Mouse (Mus musculus): ENCODE results near the gene Tab1. TPM values are rescaled to one million over a fixed set of nuclear protein-coding genes. Genes with fewer than 3 reads are reported as not detected.

The Tab1 gene
- polyA plus RNA-seq, 1 experiment from 2014 or later, result 21.6 TPM

DNA sequence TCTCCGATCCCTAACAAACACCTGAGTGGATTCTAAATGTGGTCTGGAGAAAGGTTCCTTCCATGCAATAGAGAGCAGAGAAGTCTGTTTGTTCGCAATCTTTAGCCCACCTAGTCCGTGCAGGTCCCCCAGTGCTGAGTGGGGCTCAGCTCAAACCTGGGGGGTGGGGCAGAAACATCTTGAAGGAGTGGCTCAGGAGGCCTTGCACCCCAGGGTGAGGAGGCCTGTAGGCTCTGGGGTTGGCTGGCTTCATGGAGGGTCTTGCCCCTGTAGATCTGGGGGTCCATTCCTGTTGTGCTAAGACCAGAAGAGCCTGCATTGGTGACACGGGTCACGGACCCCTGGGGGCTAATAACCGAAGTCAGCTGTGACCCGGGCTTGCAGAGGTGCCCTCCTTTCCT, 40.9 kb upstream of the Tab1 start:
- 15% methylated on average over 7 of the region's 7 CpGs for WGBS
- Histone ChIP-seq H3K4me2 (replicated peaks; ENCODE audit: low read depth, low read length) (peak overlapping the region; percentile 95), H3K36me3 (ENCODE audit: control insufficient read depth, insufficient read depth, low read length) (no peaks in the 10 kb centered on the region), H3K4me1 (replicated peaks; ENCODE audit: control insufficient read depth, insufficient read depth, low read length) (peaks cover 6% of the 10 kb centered on the region; the same call in 1 of the 2 replicates), H3K27me3 (ENCODE audit: control insufficient read depth, insufficient read depth, low read length) (peaks cover 19% of the 10 kb centered on the region), H3K27ac (ENCODE audit: low read depth, low read length) (no peak overlapping the region), H3K4me3 (ENCODE audit: low read depth, low read length) (peak overlapping the region; percentile 64), H3K9me3 (ENCODE audit: control insufficient read depth, low read length) (no peaks in the 10 kb centered on the region), H3K9ac (ENCODE audit: low read depth, low read length) (no peak overlapping the region)
- DNase-seq (ENCODE audit: low spot score) (peak; percentile 37), ATAC-seq (ENCODE audit: low FRiP score) (no peak)

DNA sequence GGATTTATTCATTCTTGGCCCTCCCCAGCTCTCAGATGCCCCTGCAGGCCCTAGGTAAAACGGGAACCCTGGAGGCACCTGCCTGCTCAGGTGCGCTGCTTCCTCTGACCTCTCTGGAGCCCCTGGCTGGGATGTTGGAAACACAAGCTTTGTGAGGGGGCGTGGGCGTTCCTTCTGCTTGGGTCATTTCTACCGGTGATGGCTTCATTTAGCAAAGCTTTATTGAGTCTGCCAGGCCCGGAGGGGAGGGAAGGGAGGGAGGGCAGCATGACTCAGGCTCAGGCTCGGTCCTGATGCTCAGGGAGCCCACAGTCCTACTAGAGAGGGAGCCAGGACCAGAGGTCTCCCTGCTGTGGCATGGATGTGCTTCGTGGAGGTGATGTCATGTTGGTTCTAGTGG, 40.3 kb upstream of the Tab1 start:
- peaks cover 8% of the 10 kb centered on the region; the same call in 1 of the 2 replicates for H3K4me1 ChIP-seq (replicated peaks; ENCODE audit: control insufficient read depth, insufficient read depth, low read length)

DNA sequence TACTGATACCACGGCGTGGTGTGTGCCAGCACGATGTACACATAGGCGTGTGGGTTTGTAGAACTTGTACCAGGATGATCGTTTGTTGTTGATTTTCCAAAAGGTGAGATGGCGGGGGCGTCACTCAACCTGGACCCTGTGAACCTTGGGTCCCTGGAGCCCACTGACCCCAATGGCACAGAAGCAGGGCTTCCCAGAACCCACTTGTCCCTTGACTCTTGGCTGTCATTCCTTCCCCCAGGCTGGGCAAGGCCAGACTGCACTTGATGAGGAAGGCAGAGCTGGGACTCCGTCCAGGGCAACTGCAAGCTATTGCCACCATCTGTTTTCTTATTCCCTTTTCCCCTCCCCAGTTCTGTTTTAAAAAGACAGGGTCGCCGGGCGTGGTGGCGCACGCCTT, 38.7 kb upstream of the Tab1 start:
- no peak overlapping the region for H3K4me3 ChIP-seq (ENCODE audit: low read depth, low read length)
- no peak overlapping the region for H3K9ac ChIP-seq (ENCODE audit: low read depth, low read length)

More for the DNA sequence above, 40.3 kb upstream of the Tab1 start:
- Histone ChIP-seq H3K27ac (ENCODE audit: low read depth, low read length) (no peak overlapping the region), H3K36me3 (ENCODE audit: control insufficient read depth, insufficient read depth, low read length) (no peaks in the 10 kb centered on the region), H3K9ac (ENCODE audit: low read depth, low read length) (no peak overlapping the region; the same call in 1 of the 2 replicates), H3K4me2 (replicated peaks; ENCODE audit: low read depth, low read length) (peak overlapping the region; percentile 95; the same call in 1 of the 2 replicates), H3K27me3 (ENCODE audit: control insufficient read depth, insufficient read depth, low read length) (peaks cover 19% of the 10 kb centered on the region), H3K9me3 (ENCODE audit: control insufficient read depth, low read length) (no peaks in the 10 kb centered on the region), H3K4me3 (ENCODE audit: low read depth, low read length) (peak overlapping the region; percentile 64; the same call in 1 of the 2 replicates)
- DNase-seq (ENCODE audit: low spot score) (no peak), ATAC-seq (ENCODE audit: low FRiP score) (no peak)
- 18% methylated on average over 8 of the region's 8 CpGs for WGBS

DNA sequence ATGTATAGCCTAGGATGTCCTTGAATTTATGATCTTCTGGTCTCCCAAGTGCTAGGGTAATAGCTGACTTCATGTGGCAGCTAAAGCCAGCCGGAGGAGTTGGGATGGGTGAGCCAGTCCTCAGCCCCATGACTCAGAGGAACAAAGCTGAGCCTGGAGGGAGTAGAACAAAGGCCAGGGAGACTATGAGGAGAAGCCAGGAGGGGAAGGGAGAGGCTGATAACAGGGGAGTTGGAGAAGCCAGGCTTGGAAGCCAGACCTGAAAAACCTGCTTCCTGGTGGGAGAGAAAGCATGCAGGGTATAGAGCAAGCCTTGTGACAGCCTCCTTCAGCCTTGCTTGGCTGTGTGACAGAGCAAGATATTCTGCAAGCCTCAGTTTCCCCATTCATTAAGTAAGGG, 37.3 kb upstream of the Tab1 start:
- H3K36me3 ChIP-seq (ENCODE audit: control insufficient read depth, insufficient read depth, low read length), result no peaks in the 10 kb centered on the region
- peaks cover 10% of the 10 kb centered on the region; the same call in 1 of the 2 replicates for H3K4me1 ChIP-seq (replicated peaks; ENCODE audit: control insufficient read depth, insufficient read depth, low read length)
- ATAC-seq (ENCODE audit: low FRiP score) (no peak), DNase-seq (ENCODE audit: low spot score) (no peak)
- H3K9ac ChIP-seq (ENCODE audit: low read depth, low read length), result no peak overlapping the region
- WGBS, result 70% methylated on average over 1 of the region's 1 CpGs
- peaks cover 19% of the 10 kb centered on the region for H3K27me3 ChIP-seq (ENCODE audit: control insufficient read depth, insufficient read depth, low read length)
- no peak overlapping the region for H3K4me2 ChIP-seq (replicated peaks; ENCODE audit: low read depth, low read length)
- H3K9me3 ChIP-seq (ENCODE audit: control insufficient read depth, low read length), result no peaks in the 10 kb centered on the region
- no peak overlapping the region for H3K27ac ChIP-seq (ENCODE audit: low read depth, low read length)
- H3K4me3 ChIP-seq (ENCODE audit: low read depth, low read length), result no peak overlapping the region

More for the DNA sequence above, 38.7 kb upstream of the Tab1 start:
- H3K27ac ChIP-seq (ENCODE audit: low read depth, low read length), result no peak overlapping the region
- H3K9me3 ChIP-seq (ENCODE audit: control insufficient read depth, low read length), result no peaks in the 10 kb centered on the region
- H3K27me3 ChIP-seq (ENCODE audit: control insufficient read depth, insufficient read depth, low read length), result peaks cover 19% of the 10 kb centered on the region
- DNase-seq (ENCODE audit: low spot score) (no peak), ATAC-seq (ENCODE audit: low FRiP score) (no peak)
- no peak overlapping the region for H3K4me2 ChIP-seq (replicated peaks; ENCODE audit: low read depth, low read length)
- WGBS, result 92% methylated on average over 13 of the region's 13 CpGs
- H3K36me3 ChIP-seq (ENCODE audit: control insufficient read depth, insufficient read depth, low read length), result no peaks in the 10 kb centered on the region
- peaks cover 10% of the 10 kb centered on the region; the same call in 1 of the 2 replicates for H3K4me1 ChIP-seq (replicated peaks; ENCODE audit: control insufficient read depth, insufficient read depth, low read length)

DNA sequence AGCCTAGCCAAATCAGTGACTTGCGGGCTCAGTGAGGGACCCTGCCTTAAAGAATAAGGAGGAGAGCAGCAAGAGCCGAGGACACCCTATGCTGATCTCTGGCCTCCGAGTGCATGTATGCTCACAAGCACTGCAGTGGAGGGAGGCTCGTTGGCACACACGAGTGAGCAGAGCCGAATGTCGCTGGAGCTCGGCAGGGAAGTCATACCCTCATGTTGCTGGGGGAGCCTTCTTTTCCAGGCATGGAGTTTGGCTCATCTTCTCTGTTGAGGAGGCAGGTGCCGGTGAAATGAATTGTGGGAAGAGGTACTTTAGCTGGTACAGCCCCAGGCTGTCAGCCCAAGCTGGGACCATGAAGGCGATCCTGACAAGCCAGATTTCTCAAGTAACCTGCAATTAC, 36.5 kb upstream of the Tab1 start:
- H3K9ac ChIP-seq (ENCODE audit: low read depth, low read length), result no peak overlapping the region
- no peak for ATAC-seq (ENCODE audit: low FRiP score)

DNA sequence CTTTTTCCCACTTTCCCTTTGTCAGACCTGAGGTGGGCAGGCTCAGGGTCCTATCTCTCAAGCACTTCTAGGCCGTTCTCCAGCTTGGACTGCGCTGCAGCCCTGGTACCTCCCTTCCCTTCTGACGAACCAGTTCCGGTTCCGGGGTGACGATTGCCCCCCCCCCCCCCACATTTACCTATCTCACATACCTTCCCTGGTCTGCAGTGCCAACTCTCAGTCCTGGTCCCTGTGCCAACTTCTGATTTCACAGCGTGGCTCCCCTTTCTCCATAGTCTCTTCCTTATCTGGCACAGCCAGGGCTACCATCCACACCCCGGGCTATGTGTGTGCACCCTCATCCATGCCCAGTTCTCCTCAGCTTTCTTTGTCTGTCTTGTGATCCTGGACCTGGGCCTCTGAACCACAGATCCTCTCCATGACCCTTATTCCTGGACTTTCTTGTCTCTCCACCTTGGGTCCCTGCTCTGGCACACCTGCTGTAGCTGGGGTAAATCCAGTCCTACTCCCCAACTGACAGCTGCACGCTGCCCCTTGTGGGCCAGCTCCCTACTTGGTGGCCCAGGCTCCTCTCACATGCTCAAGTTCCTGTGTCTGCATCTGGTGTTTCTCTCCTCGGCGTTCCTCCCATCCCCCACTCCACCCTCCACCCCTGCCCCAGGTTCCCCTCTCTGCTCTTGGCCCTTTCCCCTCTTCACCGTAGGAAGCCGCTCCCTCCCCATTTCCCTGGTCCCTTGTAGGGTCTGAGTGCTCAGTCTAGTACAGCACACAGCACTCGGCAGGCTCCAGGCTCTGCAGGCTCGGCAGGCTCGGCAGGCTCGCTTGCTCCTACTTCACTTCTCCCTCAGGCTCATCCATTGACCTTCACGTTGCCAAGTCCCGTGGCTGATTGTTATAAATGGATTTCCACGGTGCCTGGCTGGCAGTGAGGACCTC, 35.7 kb upstream of the Tab1 start:
- peaks cover 5% of the 10 kb centered on the region; the same call in 1 of the 2 replicates for H3K4me1 ChIP-seq (replicated peaks; ENCODE audit: control insufficient read depth, insufficient read depth, low read length)
- H3K27ac ChIP-seq (ENCODE audit: low read depth, low read length), result no peak overlapping the region
- no peaks in the 10 kb centered on the region for H3K36me3 ChIP-seq (ENCODE audit: control insufficient read depth, insufficient read depth, low read length)
- 25% methylated on average over 19 of the region's 20 CpGs for WGBS
- ATAC-seq (ENCODE audit: low FRiP score) (no peak), DNase-seq (ENCODE audit: low spot score) (peak; percentile 65)
- H3K27me3 ChIP-seq (ENCODE audit: control insufficient read depth, insufficient read depth, low read length), result peaks cover 7% of the 10 kb centered on the region
- peak overlapping the region; percentile 37; the same call in 1 of the 2 replicates for H3K9ac ChIP-seq (ENCODE audit: low read depth, low read length)
- H3K4me3 ChIP-seq (ENCODE audit: low read depth, low read length), result no peak overlapping the region
- no peaks in the 10 kb centered on the region for H3K9me3 ChIP-seq (ENCODE audit: control insufficient read depth, low read length)
- H3K4me2 ChIP-seq (replicated peaks; ENCODE audit: low read depth, low read length), result peak overlapping the region; percentile 20

More for the DNA sequence above, 36.5 kb upstream of the Tab1 start:
- H3K4me1 ChIP-seq (replicated peaks; ENCODE audit: control insufficient read depth, insufficient read depth, low read length), result peaks cover 10% of the 10 kb centered on the region; the same call in 1 of the 2 replicates
- H3K27ac ChIP-seq (ENCODE audit: low read depth, low read length), result no peak overlapping the region
- no peaks in the 10 kb centered on the region for H3K9me3 ChIP-seq (ENCODE audit: control insufficient read depth, low read length)
- no peak overlapping the region for H3K4me3 ChIP-seq (ENCODE audit: low read depth, low read length)
- no peak for DNase-seq (ENCODE audit: low spot score)
- no peak overlapping the region for H3K4me2 ChIP-seq (replicated peaks; ENCODE audit: low read depth, low read length)
- WGBS, result 63% methylated on average over 10 of the region's 10 CpGs
- peaks cover 16% of the 10 kb centered on the region for H3K27me3 ChIP-seq (ENCODE audit: control insufficient read depth, insufficient read depth, low read length)
- no peaks in the 10 kb centered on the region for H3K36me3 ChIP-seq (ENCODE audit: control insufficient read depth, insufficient read depth, low read length)

DNA sequence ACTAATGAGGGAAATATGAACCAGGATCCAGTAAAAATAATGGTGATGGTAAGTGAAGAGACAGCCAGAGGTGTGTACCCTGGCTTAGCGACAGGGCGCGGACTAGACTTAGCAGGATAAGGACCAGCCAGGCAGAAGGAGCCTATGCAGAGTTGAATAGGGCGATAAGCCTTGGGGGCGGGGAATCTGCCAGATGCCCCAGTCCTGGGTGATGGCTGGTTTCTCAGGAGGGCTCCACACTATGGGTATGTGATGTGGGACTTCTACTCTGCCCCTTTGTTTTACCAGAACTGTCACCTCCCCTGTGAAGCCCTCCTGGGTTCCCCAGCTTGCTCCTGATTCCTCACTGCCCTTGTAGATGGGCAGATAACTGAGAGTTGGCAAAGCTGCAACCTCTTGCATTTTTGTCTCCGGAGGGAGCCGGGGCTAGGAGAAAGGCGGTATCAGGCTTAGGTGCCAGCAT, 34.9 kb upstream of the Tab1 start:
- Histone ChIP-seq H3K4me3 (ENCODE audit: low read depth, low read length) (no peak overlapping the region), H3K36me3 (ENCODE audit: control insufficient read depth, insufficient read depth, low read length) (no peaks in the 10 kb centered on the region), H3K4me2 (replicated peaks; ENCODE audit: low read depth, low read length) (no peak overlapping the region), H3K9me3 (ENCODE audit: control insufficient read depth, low read length) (no peaks in the 10 kb centered on the region), H3K9ac (ENCODE audit: low read depth, low read length) (no peak overlapping the region), H3K4me1 (replicated peaks; ENCODE audit: control insufficient read depth, insufficient read depth, low read length) (peaks cover 5% of the 10 kb centered on the region; the same call in 1 of the 2 replicates), H3K27ac (ENCODE audit: low read depth, low read length) (no peak overlapping the region), H3K27me3 (ENCODE audit: control insufficient read depth, insufficient read depth, low read length) (no peaks in the 10 kb centered on the region; the same call in 1 of the 2 replicates)
- no peak for ATAC-seq (ENCODE audit: low FRiP score)
- WGBS, result 33% methylated on average over 8 of the region's 8 CpGs
- DNase-seq (ENCODE audit: low spot score), result no peak

DNA sequence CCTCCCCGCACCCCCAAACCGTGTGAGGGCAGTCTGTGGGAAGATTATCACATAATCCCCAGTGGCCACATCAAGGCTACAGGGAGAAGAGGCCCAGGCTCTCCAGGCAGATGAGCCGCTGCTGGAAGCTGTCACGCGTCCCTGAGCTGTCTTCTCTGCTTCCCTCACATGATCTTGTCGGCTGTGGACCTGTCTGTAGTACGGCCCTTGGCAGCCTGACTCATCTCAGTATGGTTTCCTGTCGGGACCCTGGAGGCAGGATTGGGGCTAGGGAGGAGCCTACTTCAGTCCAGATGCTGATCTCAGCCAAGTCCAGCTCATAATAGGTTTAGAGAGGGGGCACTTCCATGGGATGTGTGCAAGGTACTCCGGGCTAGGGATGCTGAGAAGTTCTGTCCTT, 34.1 kb upstream of the Tab1 start:
- no peaks in the 10 kb centered on the region for H3K36me3 ChIP-seq (ENCODE audit: control insufficient read depth, insufficient read depth, low read length)
- no peak overlapping the region for H3K27ac ChIP-seq (ENCODE audit: low read depth, low read length)
- 51% methylated on average over 9 of the region's 9 CpGs for WGBS
- no peak for DNase-seq (ENCODE audit: low spot score)
- peaks cover 5% of the 10 kb centered on the region; the same call in 1 of the 2 replicates for H3K4me1 ChIP-seq (replicated peaks; ENCODE audit: control insufficient read depth, insufficient read depth, low read length)
- H3K27me3 ChIP-seq (ENCODE audit: control insufficient read depth, insufficient read depth, low read length), result no peaks in the 10 kb centered on the region
- H3K9me3 ChIP-seq (ENCODE audit: control insufficient read depth, low read length), result no peaks in the 10 kb centered on the region
- ATAC-seq (ENCODE audit: low FRiP score), result no peak
- H3K4me3 ChIP-seq (ENCODE audit: low read depth, low read length), result no peak overlapping the region
- no peak overlapping the region for H3K4me2 ChIP-seq (replicated peaks; ENCODE audit: low read depth, low read length)
- H3K9ac ChIP-seq (ENCODE audit: low read depth, low read length), result no peak overlapping the region
